Mouse (Mus musculus) thymus, adult 2 months (tissue): ENCODE measurements around the gene Shc2. TPM values are rescaled to one million over a fixed set of nuclear protein-coding genes. Genes with fewer than 3 reads are reported as not detected.
A peak's percentile ranks its signal among the peaks of the same experiment; 100 is the strongest.

Experiments used
- DNase-seq: peaks from one replicate; pipeline ENCODE4 v3.0.0; 2021
- H3K27ac ChIP-seq: fragments of 200-500 bp; 2 replicates; pipeline ENCODE4 v1.5.1; 2012; ENCODE audit warnings: low read length, control low read depth; ENCODE audit not compliant: control insufficient read depth, insufficient read depth
- H3K27me3 ChIP-seq: fragments of 200-500 bp; 2 replicates; pipeline ENCODE4 v1.6.1; 2012; ENCODE audit warnings: mild to moderate bottlenecking, low read length, moderate library complexity, mixed read lengths; ENCODE audit not compliant: control insufficient read depth, insufficient read depth
- H3K36me3 ChIP-seq: fragments of 200-500 bp; 2 replicates; pipeline ENCODE4 v1.6.1; 2012; ENCODE audit warnings: mild to moderate bottlenecking, low read length, moderate library complexity; ENCODE audit not compliant: control insufficient read depth, insufficient read depth
- H3K4me1 ChIP-seq: fragments of 200-500 bp; replicated peaks from 2 replicates; pipeline ENCODE4 v1.6.1; 2012; ENCODE audit warnings: low read length; ENCODE audit not compliant: control insufficient read depth, insufficient read depth
- H3K4me3 ChIP-seq: fragments of 200-500 bp; 2 replicates; pipeline ENCODE4 v1.5.1; 2012; ENCODE audit warnings: mild to moderate bottlenecking, low read length, control low read depth, moderate library complexity; ENCODE audit not compliant: control insufficient read depth, insufficient read depth
- CTCF ChIP-seq: fragments of 200-500 bp; IDR thresholded peaks from 2 replicates; pipeline ENCODE4 v1.5.1; 2012; ENCODE audit warnings: mild to moderate bottlenecking, control low read depth, low read length, moderate library complexity, borderline replicate concordance; ENCODE audit not compliant: control insufficient read depth, poor library complexity, insufficient read depth; ENCODE audit errors: extremely low read depth
- POLR2A ChIP-seq: fragments of 200-500 bp; IDR thresholded peaks from 2 replicates; pipeline ENCODE4 v1.6.1; 2012; ENCODE audit warnings: mild to moderate bottlenecking, low read length, control low read depth, moderate library complexity; ENCODE audit not compliant: control insufficient read depth, poor library complexity, insufficient read depth; ENCODE audit errors: extremely low read depth
- WGBS: fragments of 180-500 bp; shearing (Covaris S2); methylation state at CpG from one replicate; pipeline ENCODE4 v1.1.7; 2018; 5-methylcytosine and 5-hydroxymethylcytosine counted together
- polyA plus RNA-seq: library from polyadenylated mRNA; depleted of rRNA; stranded (reverse); fragments of >200 nt; gene quantifications from 2 replicates; pipeline ENCODE4 v1.2.3, GENCODE M21; 2012

Shc2 gene
- polyA plus RNA-seq, 1 experiment, result 1.2 TPM

DNA sequence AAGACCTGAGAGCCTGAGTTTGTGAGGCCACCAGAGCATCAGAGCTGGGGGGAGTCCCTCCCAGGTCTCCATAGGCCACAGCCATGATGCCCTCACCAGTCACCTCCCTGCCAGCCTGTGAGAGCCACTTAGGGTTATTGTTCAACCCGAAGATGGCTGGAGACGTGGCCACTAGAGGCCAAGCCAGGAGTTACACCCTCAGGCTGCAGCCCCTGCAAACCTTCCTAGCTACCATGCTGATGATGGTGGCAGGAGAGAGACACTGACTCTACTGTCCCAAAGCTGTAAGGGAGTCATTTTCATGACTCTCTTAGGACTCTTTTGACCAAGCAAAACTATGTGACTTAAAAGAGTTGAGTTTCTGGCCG is 34.4 kb upstream of the Shc2 start:
- 91% methylated on average over 3 of the region's 3 CpGs for WGBS
- no peak overlapping the region for H3K27ac ChIP-seq

GRCm38 (mm10) chr10:79671396-79672087 is 33.8 kb upstream of the Shc2 start:
- no peak for DNase-seq
- Histone ChIP-seq H3K36me3 (no peaks in the 10 kb centered on the region), H3K27me3 (no peaks in the 10 kb centered on the region), H3K4me3 (no peak overlapping the region), H3K27ac (no peak overlapping the region), H3K4me1 (peaks cover 9% of the 10 kb centered on the region)
- 78% methylated on average over 6 of the region's 6 CpGs for WGBS
- TF ChIP-seq CTCF, result no peak
- no peak for TF ChIP-seq POLR2A

More for the DNA sequence above, 34.4 kb upstream of the Shc2 start:
- no peaks in the 10 kb centered on the region for H3K36me3 ChIP-seq
- H3K4me1 ChIP-seq, result peaks cover 9% of the 10 kb centered on the region
- TF ChIP-seq CTCF (no peak), POLR2A (no peak)
- no peak for DNase-seq
- H3K4me3 ChIP-seq, result no peak overlapping the region
- no peaks in the 10 kb centered on the region for H3K27me3 ChIP-seq

DNA sequence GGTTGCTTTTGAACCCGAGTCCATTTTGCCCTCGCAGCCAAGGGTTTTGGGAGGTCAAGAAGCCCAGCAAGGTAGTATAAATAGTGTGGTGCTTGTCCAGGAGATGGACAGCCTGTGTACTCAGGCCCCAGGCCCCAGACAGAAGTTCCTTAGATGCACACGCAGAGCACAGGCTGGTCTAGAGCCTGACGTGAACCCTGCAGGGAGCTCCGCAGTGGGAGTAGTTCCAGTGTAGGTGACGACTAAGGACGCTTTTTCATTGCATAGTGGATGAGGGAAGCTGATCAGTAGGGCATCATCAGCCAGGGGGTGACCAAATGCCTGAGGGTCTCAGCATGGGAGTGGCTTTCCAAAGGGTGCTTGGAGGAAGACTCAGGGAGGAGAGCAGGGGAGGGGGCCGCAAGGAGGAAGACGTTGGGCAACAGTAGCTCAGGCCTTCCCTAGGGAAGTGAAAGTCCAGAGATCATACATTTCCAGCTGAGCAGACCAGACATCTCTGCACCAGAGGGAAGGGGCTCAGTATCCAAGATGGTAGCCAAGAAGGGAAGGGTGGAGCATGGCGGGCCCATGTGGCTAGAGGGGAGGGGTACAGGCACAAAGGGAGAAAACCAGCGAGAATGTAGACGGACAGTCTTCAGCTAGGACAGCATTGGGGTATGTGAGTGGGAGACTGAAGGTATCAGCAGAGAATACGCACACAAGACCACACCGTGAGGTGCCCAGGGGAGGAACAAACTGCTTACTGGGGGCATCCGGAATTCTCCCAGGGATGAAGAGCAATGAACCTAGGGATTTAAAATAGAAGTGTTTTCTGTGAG is 32.6 kb upstream of the Shc2 start:
- H3K36me3 ChIP-seq, result no peaks in the 10 kb centered on the region

GRCm38 (mm10) chr10:79669576-79670057 is 31.9 kb upstream of the Shc2 start:
- Histone ChIP-seq H3K4me1 (peaks cover 9% of the 10 kb centered on the region), H3K4me3 (peak overlapping the region; percentile 76), H3K27me3 (no peaks in the 10 kb centered on the region), H3K27ac (no peak overlapping the region), H3K36me3 (no peaks in the 10 kb centered on the region)
- TF ChIP-seq POLR2A (no peak), CTCF (peak; percentile 33; the same call in 1 of the 2 replicates)
- DNase-seq, result peak; percentile 82
- under 1% methylated on average over 47 of the region's 47 CpGs for WGBS

More for the DNA sequence above, 32.6 kb upstream of the Shc2 start:
- Histone ChIP-seq H3K4me1 (peaks cover 9% of the 10 kb centered on the region), H3K4me3 (peak overlapping the region; percentile 76), H3K27me3 (no peaks in the 10 kb centered on the region), H3K27ac (no peak overlapping the region)
- DNase-seq, result no peak
- 46% methylated on average over 15 of the region's 15 CpGs for WGBS
- TF ChIP-seq CTCF, result no peak
- no peak for TF ChIP-seq POLR2A

GRCm38 (mm10) chr10:79668771-79669575 is 31.3 kb upstream of the Shc2 start, which contains the start of gene Tpgs1:
TSS of gene Tpgs1 (plus strand) at chr10:79669369.
- under 1% methylated on average over 45 of the region's 45 CpGs for WGBS
- no peaks in the 10 kb centered on the region for H3K36me3 ChIP-seq
- peak; percentile 89 for DNase-seq
- H3K27ac ChIP-seq, result peak within 1 kb of the TSS; percentile 37; the same call in 1 of the 2 replicates
- no peaks in the 10 kb centered on the region for H3K27me3 ChIP-seq
- H3K4me3 ChIP-seq, result peak within 1 kb of the TSS; percentile 76
- TF ChIP-seq CTCF, result peak; percentile 80; the same call in 1 of the 2 replicates
- peak; percentile 50; the same call in 1 of the 2 replicates for TF ChIP-seq POLR2A
- peaks cover 9% of the 10 kb centered on the region for H3K4me1 ChIP-seq

- no peak overlapping the region for H3K4me3 ChIP-seq
- H3K27ac ChIP-seq, result no peak overlapping the region
- no peaks in the 10 kb centered on the region for H3K36me3 ChIP-seq
- 78% methylated on average over 5 of the region's 5 CpGs for WGBS
- H3K27me3 ChIP-seq, result no peaks in the 10 kb centered on the region
- H3K4me1 ChIP-seq, result peaks cover 9% of the 10 kb centered on the region
- no peak for DNase-seq
- TF ChIP-seq CTCF (no peak), POLR2A (no peak)
Observed at GRCm38 (mm10) chr10:79668076-79668475, 30.4 kb upstream of the Shc2 start.

GRCm38 (mm10) chr10:79666493-79666892 is 28.8 kb upstream of the Shc2 start:
- H3K27ac ChIP-seq, result no peak overlapping the region
- H3K27me3 ChIP-seq, result no peaks in the 10 kb centered on the region
- H3K4me1 ChIP-seq, result peaks cover 9% of the 10 kb centered on the region
- H3K36me3 ChIP-seq, result no peaks in the 10 kb centered on the region
- no peak overlapping the region for H3K4me3 ChIP-seq
- no peak for DNase-seq
- TF ChIP-seq CTCF, result no peak
- TF ChIP-seq POLR2A, result no peak
- 81% methylated on average over 9 of the region's 9 CpGs for WGBS
